Mouse (Mus musculus) gastrocnemius, postnatal 14 days (tissue): ENCODE measurements around the gene Slc36a2. TPM values are rescaled to one million over a fixed set of nuclear protein-coding genes. Genes with fewer than 3 reads are reported as not detected.
"Not testable (repeated sequence)": the region's sequence is repeated elsewhere in the genome, so short reads cannot be mapped to it uniquely, and the experiment has no call there.

ENCODE experiments used
- DNase-seq: peaks from one replicate; pipeline ENCODE4 v3.0.0; 2021; ENCODE audit warnings: mixed read lengths
- intact Hi-C: fragments of 180-260 bp; cut with DNase I; formaldehyde crosslinking; loops from one replicate; pipeline ENCODE4 v1.15.1; 2025; ENCODE audit warnings: low total_unique reads
- total RNA-seq, 2 experiments: library from RNA; stranded (reverse); gene quantifications; 2 replicates each; pipeline ENCODE4 v1.2.3; 2021

The Slc36a2 gene
- total RNA-seq, 2 experiments from 2014 or later = 0.66 to 2.4 TPM

DNA sequence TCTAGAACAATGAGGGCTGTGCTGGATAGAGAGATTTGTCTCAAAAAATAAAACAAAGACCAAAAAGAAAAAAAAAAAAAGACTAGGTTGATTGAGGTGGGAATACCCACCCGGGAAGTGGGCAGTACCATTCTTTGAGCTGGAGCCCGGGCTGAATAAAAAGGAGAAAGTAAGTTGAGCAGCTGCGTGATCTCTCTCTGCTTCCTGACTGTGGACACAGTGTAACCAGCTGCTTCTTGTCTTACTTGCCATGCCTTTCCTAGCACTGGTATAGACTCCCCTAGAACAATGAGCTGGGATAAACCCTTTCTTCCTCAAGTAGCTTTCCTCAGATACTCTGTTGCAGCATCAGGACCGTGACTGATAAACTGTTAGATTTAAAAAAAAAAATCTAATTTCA is 43.4 kb downstream of the Slc36a2 start:
- intact Hi-C loops = no loop called here
- DNase-seq = no peak

- intact Hi-C loops = no loop called here
- no peak for DNase-seq
Observed at GRCm38 (mm10) chr11:55137646-55138045, 47.2 kb downstream of the Slc36a2 start.

GRCm38 (mm10) chr11:55136770-55137547 is 47.9 kb downstream of the Slc36a2 start:
- DNase-seq = no peak

DNA sequence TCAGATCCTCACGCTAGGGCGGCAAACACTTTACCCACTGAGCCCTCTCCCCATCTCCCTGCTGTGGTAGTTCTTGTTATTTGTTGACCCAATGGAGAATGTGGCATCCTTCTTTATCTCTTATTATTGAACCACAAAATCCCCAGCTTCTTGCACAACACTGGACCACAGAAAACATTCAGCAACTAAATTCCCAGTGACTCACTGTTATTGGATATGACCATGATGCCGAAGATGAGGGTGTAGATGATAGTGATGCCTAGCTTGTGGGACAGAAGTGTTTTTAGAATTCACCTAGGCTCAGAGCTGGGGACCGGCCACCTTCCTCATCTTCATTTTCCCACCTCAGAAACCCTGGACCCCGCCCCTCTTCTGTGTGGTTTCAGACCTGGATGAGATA is 50.0 kb downstream of the Slc36a2 start:
- no peak for DNase-seq
- intact Hi-C loops = no loop called here

More at GRCm38 (mm10) chr11:55136770-55137547, 47.9 kb downstream of the Slc36a2 start:
- intact Hi-C loops = no loop called here

DNA sequence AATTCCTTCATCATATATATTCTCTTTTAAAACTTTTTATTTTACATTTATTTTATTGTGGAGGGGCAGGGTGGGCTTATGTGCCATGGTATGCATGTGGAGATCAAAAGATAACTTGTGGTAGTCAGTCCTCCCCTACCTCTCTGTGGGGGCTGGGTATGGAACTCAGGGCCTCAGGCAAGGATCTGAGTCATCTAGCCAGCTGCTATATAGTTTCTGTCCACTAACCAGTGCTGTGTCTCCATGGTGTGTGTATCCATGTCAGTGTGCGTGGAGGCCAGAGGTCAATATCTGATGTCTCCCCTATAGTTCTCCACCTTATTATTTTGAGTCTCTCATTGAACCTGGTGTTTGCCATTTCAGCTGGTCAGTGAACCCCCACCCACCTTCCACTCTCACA is 50.5 kb downstream of the Slc36a2 start:
- intact Hi-C loops = no loop called here
- no peak for DNase-seq

DNA sequence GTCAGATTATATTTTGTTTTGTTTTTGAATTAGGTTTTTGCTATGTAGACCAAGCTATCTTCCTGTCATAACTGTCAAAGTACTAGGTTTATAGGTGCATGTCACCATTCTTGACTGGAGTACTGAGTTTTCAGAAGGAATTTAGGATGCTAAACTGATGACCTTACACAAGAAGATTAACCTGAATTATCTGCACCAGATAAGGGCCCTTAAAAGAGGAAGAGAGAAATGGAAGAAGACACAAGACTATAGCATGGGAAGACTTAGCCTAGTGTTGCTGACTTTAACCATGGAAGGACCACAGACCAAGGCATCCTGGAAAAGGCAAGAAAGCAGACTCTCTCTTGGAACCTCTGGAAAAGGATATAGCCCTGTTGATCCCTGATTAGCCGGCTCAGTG is 51.7 kb downstream of the Slc36a2 start:
- intact Hi-C loops = no loop called here
- DNase-seq = no peak

DNA sequence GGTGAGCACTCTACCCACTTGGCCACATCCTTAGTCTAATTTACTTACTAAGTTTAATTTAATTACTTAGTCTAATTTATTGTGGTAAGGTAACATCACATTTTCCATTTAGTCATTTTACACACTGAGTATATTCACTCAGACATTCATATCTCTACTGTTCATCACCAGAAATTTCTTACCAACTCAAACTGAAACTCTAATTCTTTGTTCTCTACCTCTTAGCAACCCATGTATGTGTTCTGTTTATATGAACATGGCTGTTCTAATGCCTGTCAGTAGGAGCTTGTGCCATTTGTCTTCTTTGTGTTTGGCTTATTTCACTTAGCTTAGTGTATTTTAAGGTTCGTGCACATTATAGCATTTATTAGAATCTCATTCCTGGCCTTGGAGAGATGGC is 52.9 kb downstream of the Slc36a2 start:
- DNase-seq = no peak
- intact Hi-C loops = no loop called here

- intact Hi-C loops = no loop called here
- no peak for DNase-seq
Observed at GRCm38 (mm10) chr11:55131077-55131742, 53.7 kb downstream of the Slc36a2 start.

GRCm38 (mm10) chr11:55128411-55128810 is 56.5 kb downstream of the Slc36a2 start:
- intact Hi-C loops = no loop called here
- DNase-seq = no peak

DNA sequence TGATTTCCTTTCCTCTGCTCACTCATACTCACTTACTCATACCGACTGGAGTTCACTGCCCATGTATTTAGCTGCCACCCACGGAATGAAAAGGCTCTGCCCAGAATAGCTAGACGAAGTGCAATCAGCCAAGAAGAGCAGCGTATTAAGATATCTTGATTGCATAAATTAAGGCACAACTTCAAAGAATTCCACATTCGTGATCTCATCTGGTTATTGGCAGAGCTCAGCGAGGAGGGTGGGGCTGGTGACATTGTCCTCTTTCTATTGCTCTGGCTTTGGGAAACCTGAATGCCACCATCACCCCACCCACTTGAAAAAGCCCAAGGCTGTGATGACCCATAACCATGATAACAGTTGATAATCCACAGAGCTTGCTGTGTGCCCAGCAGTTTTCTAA is 56.9 kb downstream of the Slc36a2 start:
- intact Hi-C loops = no loop called here

DNA sequence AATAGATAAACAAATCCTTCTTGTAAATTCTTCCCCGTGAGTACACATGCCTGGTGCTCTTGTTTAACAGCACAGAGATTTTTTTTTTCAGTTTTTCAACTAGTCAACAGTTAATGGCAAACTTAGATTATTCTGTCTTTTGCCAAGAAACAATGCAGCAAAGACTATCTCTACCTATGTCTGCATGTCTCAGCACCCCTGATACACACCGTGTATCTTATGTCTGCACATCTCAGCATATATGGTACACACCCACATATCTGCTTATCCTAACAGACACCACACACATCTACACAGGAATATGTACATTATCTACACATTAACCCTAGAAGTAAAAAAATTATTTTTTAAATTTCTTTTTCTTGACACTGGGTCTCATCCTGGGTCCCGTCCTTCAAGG is 58.2 kb downstream of the Slc36a2 start:
- DNase-seq = no peak
- intact Hi-C loops = no loop called here

More for the DNA sequence above, 56.9 kb downstream of the Slc36a2 start:
- no peak for DNase-seq

DNA sequence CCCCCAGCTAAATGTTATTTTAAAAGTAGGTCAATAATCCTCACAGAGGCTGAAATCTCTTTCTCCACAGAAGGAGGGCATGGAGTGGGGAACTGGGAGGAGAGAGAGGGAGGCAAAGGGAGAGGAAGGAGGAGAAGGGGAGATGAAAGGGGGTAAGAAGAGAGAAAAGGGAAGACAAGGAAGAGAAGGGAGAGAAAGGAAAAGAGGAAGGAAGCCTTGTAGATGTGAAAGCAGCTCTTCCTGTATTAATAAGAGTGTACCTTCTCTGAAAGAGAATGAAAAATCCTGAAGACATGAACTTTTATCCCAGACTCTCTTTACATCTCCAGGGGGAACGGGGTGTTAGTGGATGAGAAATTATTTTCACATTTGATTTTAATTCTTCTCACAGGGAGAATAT is 63.4 kb downstream of the Slc36a2 start:
- intact Hi-C loops = no loop called here

GRCm38 (mm10) chr11:55120821-55121271 is 64.0 kb downstream of the Slc36a2 start:
- intact Hi-C loops = no loop called here
- no peak for DNase-seq

More for the DNA sequence above, 63.4 kb downstream of the Slc36a2 start:
- DNase-seq = no peak

- no peak for DNase-seq
- intact Hi-C loops = no loop called here
Observed at GRCm38 (mm10) chr11:55120279-55120678, 64.6 kb downstream of the Slc36a2 start.

DNA sequence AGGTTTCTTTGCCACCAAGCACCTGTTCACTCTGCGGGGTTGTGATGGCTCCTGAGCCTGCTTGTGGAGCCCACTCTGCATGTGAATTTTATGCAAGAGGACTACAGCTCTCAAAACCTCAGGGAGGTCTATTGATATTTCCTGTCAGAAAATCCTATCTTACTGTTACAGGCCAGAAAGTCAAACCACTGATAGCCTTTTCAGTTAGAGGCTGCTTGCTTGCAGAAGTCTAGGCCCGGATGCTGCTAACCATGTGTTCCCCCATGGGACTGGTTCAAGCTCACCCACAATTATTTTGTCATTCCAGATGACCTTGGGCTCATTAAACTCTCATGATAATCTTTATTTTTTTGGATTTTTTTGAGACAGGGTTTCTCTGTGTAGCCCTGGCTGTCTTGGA is 67.8 kb downstream of the Slc36a2 start:
- DNase-seq = no peak
- intact Hi-C loops = no loop called here

DNA sequence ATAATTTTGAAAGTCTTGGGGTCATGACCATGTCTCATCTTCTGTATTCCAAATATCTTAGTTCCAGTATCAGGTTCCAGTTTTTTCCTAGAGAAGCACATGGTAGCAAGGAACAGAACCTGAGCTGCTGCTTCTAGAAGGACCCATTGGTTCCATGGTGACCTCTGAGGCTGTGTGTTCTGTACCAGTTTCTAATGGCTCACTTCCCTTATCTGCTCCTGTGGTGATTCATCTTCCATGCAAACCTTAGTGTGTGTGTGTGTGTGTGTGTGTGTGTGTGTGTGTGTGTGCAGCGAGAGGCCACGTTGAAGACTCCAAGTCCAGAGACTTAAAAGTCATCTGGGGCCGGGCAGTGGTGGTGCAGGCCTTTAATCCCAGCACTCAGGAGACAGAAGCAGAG is 68.9 kb downstream of the Slc36a2 start:
- intact Hi-C loops = no loop called here
- no peak for DNase-seq

GRCm38 (mm10) chr11:55114291-55114690 is 70.6 kb downstream of the Slc36a2 start:
- intact Hi-C loops = no loop called here
- no peak for DNase-seq

DNA sequence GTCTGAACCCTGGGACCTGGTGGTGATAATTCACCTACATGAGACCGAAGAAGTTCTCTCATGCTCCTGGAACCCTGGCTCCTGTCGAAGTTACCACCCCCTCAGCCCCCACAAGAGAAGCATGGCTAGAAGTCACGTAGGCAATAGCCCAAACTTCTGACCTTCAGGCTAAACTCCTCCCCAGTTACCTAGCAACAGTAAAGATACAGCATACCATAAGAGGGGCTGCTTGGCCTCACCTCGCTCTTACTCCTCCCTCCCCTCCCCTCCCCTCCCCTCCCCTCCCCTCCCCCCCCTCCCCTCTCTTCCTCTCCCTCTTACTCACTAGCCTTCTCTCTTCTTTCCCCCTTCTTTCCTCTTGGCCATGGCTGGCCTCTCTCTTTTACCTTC is 71.0 kb downstream of the Slc36a2 start:
- DNase-seq, intact Hi-C loops: not testable (repeated sequence)

DNA sequence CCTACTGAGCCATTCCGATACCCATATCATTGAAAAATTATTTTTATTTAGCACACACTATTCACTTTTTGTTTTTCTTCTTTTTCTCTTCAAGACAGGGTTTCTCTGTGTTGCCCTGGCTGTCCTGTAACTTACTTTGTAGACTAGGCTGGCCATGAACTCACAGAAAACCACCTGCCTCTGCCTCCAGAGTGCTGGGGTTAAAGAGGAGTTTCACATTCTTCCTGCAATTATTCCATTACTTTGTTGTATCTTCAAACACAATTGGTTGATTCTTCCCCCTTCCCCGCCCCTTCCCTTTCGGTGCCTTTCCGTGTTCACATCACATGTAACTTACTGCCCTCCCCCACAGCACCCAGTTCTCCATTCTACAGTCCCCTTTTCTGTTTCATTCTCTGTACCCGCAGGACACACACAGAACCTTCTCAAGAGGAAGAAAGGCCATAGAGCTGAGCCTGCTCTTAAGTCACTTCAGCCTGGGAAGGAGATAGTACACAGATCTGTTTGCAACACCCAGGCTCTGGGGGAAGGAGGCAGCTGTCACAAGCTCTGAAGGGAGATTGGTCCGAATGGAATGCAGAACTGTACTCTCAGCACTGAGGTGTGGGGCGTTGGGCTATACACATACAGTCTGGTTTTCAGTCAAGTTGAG is 71.5 kb downstream of the Slc36a2 start:
- DNase-seq = no peak
- intact Hi-C loops = no loop called here

DNA sequence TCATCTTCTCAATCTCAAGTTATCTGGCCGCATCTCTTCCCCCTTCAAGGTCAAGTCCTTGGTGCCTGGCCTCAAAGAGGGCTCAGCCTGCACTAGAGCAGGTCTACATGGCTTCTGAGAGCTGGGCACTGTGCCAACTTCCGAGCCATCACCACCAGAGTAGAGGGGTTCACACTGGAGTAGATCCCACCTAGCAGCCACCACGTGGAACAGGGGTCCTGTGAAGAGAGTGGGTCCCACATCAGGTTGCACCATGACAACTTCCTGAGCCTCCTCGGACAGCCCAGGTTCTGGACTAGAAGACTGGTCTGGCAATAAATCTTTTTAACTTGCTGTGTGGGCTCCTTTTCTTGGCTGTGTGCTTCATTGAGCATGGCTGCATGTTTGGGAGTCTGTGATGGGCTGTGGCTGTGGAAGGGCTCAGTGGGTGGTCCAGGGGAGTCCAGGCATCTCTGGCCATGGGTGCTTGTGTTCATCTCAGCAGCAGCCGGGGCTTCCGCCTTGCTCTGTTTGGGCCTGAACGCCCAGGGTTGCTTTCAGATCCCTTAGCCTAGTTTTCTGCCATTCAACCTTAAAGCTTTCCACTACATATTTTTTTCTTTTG is 74.2 kb downstream of the Slc36a2 start:
- no peak for DNase-seq
- intact Hi-C loops = no loop called here
